Mouse (Mus musculus) myocyte (in vitro differentiated cells): ENCODE data around the gene Limch1.

ENCODE experiments used
- CEBPB ChIP-seq: IDR thresholded peaks from 2 replicates; pipeline ENCODE4 v1.6.1; 2011; ENCODE audit warnings: mild to moderate bottlenecking, moderate library complexity; ENCODE audit not compliant: poor library complexity, insufficient read depth, severe bottlenecking
- MYOD1 ChIP-seq, 3 experiments: IDR thresholded peaks; one replicate each; pipeline ENCODE4 v1.6.1; 2011; ENCODE audit warnings: control low read depth in 2 of 3, low read depth in 2 of 3, mild to moderate bottlenecking in 2 of 3, moderate library complexity in 1 of 3; ENCODE audit not compliant: insufficient read length in 2 of 3, control insufficient read depth in 1 of 3
- POLR2A ChIP-seq: IDR thresholded peaks from one replicate; pipeline ENCODE4 v1.6.1; 2011; ENCODE audit warnings: low read depth, mild to moderate bottlenecking, control low read depth, moderate library complexity; ENCODE audit not compliant: insufficient read length
- POLR2AphosphoS2 ChIP-seq: IDR thresholded peaks from one replicate; pipeline ENCODE4 v1.6.1; 2011; ENCODE audit warnings: low read depth, control low read depth; ENCODE audit not compliant: insufficient read length
- SRF ChIP-seq: IDR thresholded peaks from one replicate; pipeline ENCODE4 v1.6.1; 2011; ENCODE audit warnings: low read depth; ENCODE audit not compliant: control insufficient read depth, insufficient read length
- TCF3 ChIP-seq: IDR thresholded peaks from one replicate; pipeline ENCODE4 v1.6.1; 2011; ENCODE audit warnings: low read depth, control low read depth; ENCODE audit not compliant: insufficient read length
- USF1 ChIP-seq: IDR thresholded peaks from one replicate; pipeline ENCODE4 v1.6.1; 2011; ENCODE audit warnings: low read depth, mild to moderate bottlenecking, control low read depth, moderate library complexity

DNA sequence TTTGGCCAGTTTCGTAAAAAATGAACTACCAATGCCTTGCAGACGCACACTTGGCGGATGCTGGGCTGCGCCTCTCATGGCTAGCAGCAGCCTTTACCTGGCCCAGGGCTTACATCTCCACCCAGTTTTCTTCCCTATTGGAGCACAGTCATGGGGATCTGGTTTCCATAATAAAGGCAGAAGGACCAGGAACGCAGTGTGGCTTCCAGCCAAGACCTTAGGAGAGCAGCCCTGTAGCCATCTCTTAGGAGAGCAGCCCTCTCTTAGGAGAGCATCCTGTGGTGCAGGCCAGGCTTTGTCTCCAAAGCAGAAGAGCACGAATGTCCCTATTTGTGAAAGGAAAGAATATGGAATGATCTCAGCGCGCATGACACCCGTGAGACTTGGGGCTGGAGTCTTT lies 163.3 kb downstream of the Limch1 start:
- TF ChIP-seq SRF, result no peak
- no peak for TF ChIP-seq TCF3
- TF ChIP-seq POLR2A, result no peak
- TF ChIP-seq POLR2AphosphoS2, result no peak
- TF ChIP-seq USF1, result no peak
- no peak for TF ChIP-seq CEBPB
- no peak for TF ChIP-seq MYOD1 (IDR thresholded peaks at IDR 0.05; ENCODE audit: control insufficient read depth in 1 of 3, insufficient read length in 2 of 3, low read depth in 2 of 3)
